Mouse (Mus musculus): ENCODE measurements around the gene Ttll5. TPM values are rescaled to one million over a fixed set of nuclear protein-coding genes. Genes with fewer than 3 reads are reported as not detected.

Gene Ttll5
- 30.6 and 31.2 TPM in 2 replicates for polyA plus RNA-seq (2012; rRNA removed)

GRCm38 (mm10) chr12:85824438-85825264, at the start of gene Ttll5, which contains the start of gene Erg28:
TSS of gene Ttll5 (plus strand) at chr12:85824659.
TSS of gene Erg28 (minus strand) at chr12:85824550.
- Histone ChIP-seq H3K27ac (ENCODE audit: insufficient read depth, low read length) (peak within 1 kb of the TSS; percentile 49), H3K4me1 (ENCODE audit: control insufficient read depth, insufficient read depth, low read length) (peaks cover 1% of the 10 kb centered on the region; the same call in 1 of the 2 replicates), H3K4me3 (ENCODE audit: insufficient read depth, low read length) (peak within 1 kb of the TSS; percentile 47)
- TF ChIP-seq POLR2A (IDR thresholded peaks at IDR 0.05; ENCODE audit: extremely low read depth, insufficient read depth, low read length) (peak; percentile 94), CTCF (IDR thresholded peaks at IDR 0.05; ENCODE audit: extremely low read depth, insufficient read depth, low read length) (no peak)

GRCm38 (mm10) chr12:85778962-85779361, 45.5 kb upstream of the Ttll5 start:
- no peaks in the 10 kb centered on the region for H3K4me1 ChIP-seq (ENCODE audit: control insufficient read depth, insufficient read depth, low read length)

GRCm38 (mm10) chr12:85779707-85780106, 44.8 kb upstream of the Ttll5 start:
- no peak overlapping the region for H3K27ac ChIP-seq (ENCODE audit: insufficient read depth, low read length)
- H3K4me1 ChIP-seq (ENCODE audit: control insufficient read depth, insufficient read depth, low read length), result no peaks in the 10 kb centered on the region
- TF ChIP-seq POLR2A (IDR thresholded peaks at IDR 0.05; ENCODE audit: extremely low read depth, insufficient read depth, low read length), result no peak
- no peak for TF ChIP-seq CTCF (IDR thresholded peaks at IDR 0.05; ENCODE audit: extremely low read depth, insufficient read depth, low read length)
- no peak overlapping the region for H3K4me3 ChIP-seq (ENCODE audit: insufficient read depth, low read length)

More at GRCm38 (mm10) chr12:85778962-85779361, 45.5 kb upstream of the Ttll5 start:
- Histone ChIP-seq H3K27ac (ENCODE audit: insufficient read depth, low read length) (no peak overlapping the region), H3K4me3 (ENCODE audit: insufficient read depth, low read length) (no peak overlapping the region)
- TF ChIP-seq CTCF (IDR thresholded peaks at IDR 0.05; ENCODE audit: extremely low read depth, insufficient read depth, low read length), result no peak
- no peak for TF ChIP-seq POLR2A (IDR thresholded peaks at IDR 0.05; ENCODE audit: extremely low read depth, insufficient read depth, low read length)

GRCm38 (mm10) chr12:85781606-85782005, 42.9 kb upstream of the Ttll5 start:
- Histone ChIP-seq H3K27ac (ENCODE audit: insufficient read depth, low read length) (no peak overlapping the region), H3K4me1 (ENCODE audit: control insufficient read depth, insufficient read depth, low read length) (no peaks in the 10 kb centered on the region), H3K4me3 (ENCODE audit: insufficient read depth, low read length) (no peak overlapping the region)
- TF ChIP-seq POLR2A (IDR thresholded peaks at IDR 0.05; ENCODE audit: extremely low read depth, insufficient read depth, low read length), result no peak

- H3K4me3 ChIP-seq (ENCODE audit: insufficient read depth, low read length), result no peak overlapping the region
- H3K27ac ChIP-seq (ENCODE audit: insufficient read depth, low read length), result peak overlapping the region; percentile 95
- no peaks in the 10 kb centered on the region for H3K4me1 ChIP-seq (ENCODE audit: control insufficient read depth, insufficient read depth, low read length)
- TF ChIP-seq POLR2A (IDR thresholded peaks at IDR 0.05; ENCODE audit: extremely low read depth, insufficient read depth, low read length), result no peak
- TF ChIP-seq CTCF (IDR thresholded peaks at IDR 0.05; ENCODE audit: extremely low read depth, insufficient read depth, low read length), result no peak
These were observed 39.3 kb upstream of the Ttll5 start for GRCm38 (mm10) chr12:85784916-85785815.

GRCm38 (mm10) chr12:85792158-85792557, 32.3 kb upstream of the Ttll5 start:
- no peak overlapping the region for H3K27ac ChIP-seq (ENCODE audit: insufficient read depth, low read length)
- peaks cover 3% of the 10 kb centered on the region; the same call in 1 of the 2 replicates for H3K4me1 ChIP-seq (ENCODE audit: control insufficient read depth, insufficient read depth, low read length)
- no peak overlapping the region for H3K4me3 ChIP-seq (ENCODE audit: insufficient read depth, low read length)
- TF ChIP-seq POLR2A (IDR thresholded peaks at IDR 0.05; ENCODE audit: extremely low read depth, insufficient read depth, low read length) (no peak), CTCF (IDR thresholded peaks at IDR 0.05; ENCODE audit: extremely low read depth, insufficient read depth, low read length) (no peak)

- TF ChIP-seq CTCF (IDR thresholded peaks at IDR 0.05; ENCODE audit: extremely low read depth, insufficient read depth, low read length) (no peak), POLR2A (IDR thresholded peaks at IDR 0.05; ENCODE audit: extremely low read depth, insufficient read depth, low read length) (no peak)
- no peak overlapping the region for H3K4me3 ChIP-seq (ENCODE audit: insufficient read depth, low read length)
- H3K27ac ChIP-seq (ENCODE audit: insufficient read depth, low read length), result no peak overlapping the region
- H3K4me1 ChIP-seq (ENCODE audit: control insufficient read depth, insufficient read depth, low read length), result peaks cover 3% of the 10 kb centered on the region; the same call in 1 of the 2 replicates
These were observed 31.6 kb upstream of the Ttll5 start for GRCm38 (mm10) chr12:85792821-85793346.

GRCm38 (mm10) chr12:85794094-85794493, 30.4 kb upstream of the Ttll5 start:
- TF ChIP-seq CTCF (IDR thresholded peaks at IDR 0.05; ENCODE audit: extremely low read depth, insufficient read depth, low read length), result no peak
- no peak for TF ChIP-seq POLR2A (IDR thresholded peaks at IDR 0.05; ENCODE audit: extremely low read depth, insufficient read depth, low read length)
- Histone ChIP-seq H3K4me3 (ENCODE audit: insufficient read depth, low read length) (no peak overlapping the region), H3K27ac (ENCODE audit: insufficient read depth, low read length) (no peak overlapping the region), H3K4me1 (ENCODE audit: control insufficient read depth, insufficient read depth, low read length) (peaks cover 3% of the 10 kb centered on the region; the same call in 1 of the 2 replicates)

- peaks cover 3% of the 10 kb centered on the region; the same call in 1 of the 2 replicates for H3K4me1 ChIP-seq (ENCODE audit: control insufficient read depth, insufficient read depth, low read length)
- no peak overlapping the region for H3K27ac ChIP-seq (ENCODE audit: insufficient read depth, low read length)
- no peak overlapping the region for H3K4me3 ChIP-seq (ENCODE audit: insufficient read depth, low read length)
- no peak for TF ChIP-seq POLR2A (IDR thresholded peaks at IDR 0.05; ENCODE audit: extremely low read depth, insufficient read depth, low read length)
- no peak for TF ChIP-seq CTCF (IDR thresholded peaks at IDR 0.05; ENCODE audit: extremely low read depth, insufficient read depth, low read length)
These were observed 28.9 kb upstream of the Ttll5 start for GRCm38 (mm10) chr12:85795551-85795950.
